Comparison of ENCODE assay signal across 26 mouse cellular contexts in genomic region chr11:82708934-82709333, GRCm38 (mm10). TPM values are rescaled to one million over a fixed set of nuclear protein-coding genes. Genes with fewer than 3 reads are reported as not detected.
DNase-seq lines count a peak whose midpoint lies in the region; ATAC-seq and TF ChIP-seq lines count a peak whose summit lies in the region.
"Had no signal": no experiment of that assay in that cellular context is flagged by ENCODE, and none has a peak within 500 bp of the region (broad histone marks: within the 10 kb centered on the region; RNA-seq: fewer than 3 reads in every experiment).

No protein-coding gene starts in this region.

- TF ChIP-seq POLR2A in MEL (IDR thresholded peaks at IDR 0.05; ENCODE audit: control insufficient read depth in 1 of 2, insufficient read depth in 1 of 2, low read depth in 1 of 2, low read length in 2 of 2, poor library complexity in 1 of 2): no peak

- H3K36me3 ChIP-seq in forebrain, embryonic 11.5 days (ENCODE audit: control insufficient read depth, insufficient read depth, low read length): no peaks in the 10 kb centered on the region
- H3K36me3 ChIP-seq in forebrain, embryonic 10.5 days (replicated peaks): no peaks in the 10 kb centered on the region
- H3K36me3 ChIP-seq in kidney, postnatal 0 days (ENCODE audit: insufficient read depth, low read length): no peaks in the 10 kb centered on the region
- H3K36me3 ChIP-seq in kidney, embryonic 15.5 days: no peaks in the 10 kb centered on the region
- H3K36me3 ChIP-seq in MEL (ENCODE audit: control insufficient read depth in 1 of 2, insufficient read depth in 2 of 2, low read length in 2 of 2): no peaks in the 10 kb centered on the region
- H3K36me3 ChIP-seq: embryonic facial prominence, embryonic 10.5 days; heart, embryonic 12.5 days; limb, embryonic 15.5 days; liver, embryonic 15.5 days; neural tube, embryonic 15.5 days had no signal

- H3K4me1 ChIP-seq in forebrain, embryonic 11.5 days (replicated peaks; ENCODE audit: control insufficient read depth, insufficient read depth, low read length): no peaks in the 10 kb centered on the region
- peaks cover 6% of the 10 kb centered on the region; the same call in 1 of the 2 replicates for H3K4me1 ChIP-seq in forebrain, embryonic 10.5 days
- no peaks in the 10 kb centered on the region for H3K4me1 ChIP-seq in kidney, postnatal 0 days (replicated peaks; ENCODE audit: insufficient read depth, low read length)
- no peaks in the 10 kb centered on the region for H3K4me1 ChIP-seq in kidney, embryonic 15.5 days
- 0 out of 4 replicates have a peak, but pooled peaks cover 0 to 3% of the 10 kb centered on the region in 2 experiments for H3K4me1 ChIP-seq in MEL (ENCODE audit: control insufficient read depth in 1 of 2, insufficient read depth in 2 of 2, low read length in 2 of 2)
- H3K4me1 ChIP-seq: embryonic facial prominence, embryonic 10.5 days; heart, embryonic 12.5 days; liver, embryonic 15.5 days had no signal

- intact Hi-C loops in left cerebral cortex, postnatal 10 days (cut with DNase I): no loop called here

- H3K4me2 ChIP-seq in forebrain, embryonic 11.5 days (ENCODE audit: low read depth, low read length, severe bottlenecking): no peak overlapping the region
- H3K4me2 ChIP-seq in kidney, postnatal 0 days (ENCODE audit: low read length): no peak overlapping the region
- no peak overlapping the region for H3K4me2 ChIP-seq in kidney, embryonic 15.5 days
- H3K4me2 ChIP-seq: heart, embryonic 12.5 days; limb, embryonic 15.5 days; liver, embryonic 15.5 days; neural tube, embryonic 15.5 days had no signal

- no peak overlapping the region for H3K9ac ChIP-seq in forebrain, embryonic 11.5 days (ENCODE audit: low read length)
- no peak overlapping the region for H3K9ac ChIP-seq in kidney, postnatal 0 days (ENCODE audit: low read depth, low read length)
- H3K9ac ChIP-seq in kidney, embryonic 15.5 days: no peak overlapping the region
- H3K9ac ChIP-seq in MEL (ENCODE audit: control insufficient read depth, low read depth, low read length, poor library complexity, severe bottlenecking): no peak overlapping the region
- H3K9ac ChIP-seq: heart, embryonic 12.5 days; limb, embryonic 15.5 days; liver, embryonic 15.5 days; neural tube, embryonic 15.5 days had no signal

- TF ChIP-seq CTCF in kidney, postnatal 0 days (IDR thresholded peaks at IDR 0.05; ENCODE audit: low read depth): peak; percentile 46; the same call in 1 of the 2 replicates
- peak in 2 of 3 experiments; percentile 34; a peak in 3 of 6 replicates for TF ChIP-seq CTCF in MEL (IDR thresholded peaks at IDR 0.05 in 2 of 3, conservative IDR thresholded peaks at IDR 0.05 in 1 of 3; ENCODE audit: control insufficient read depth in 1 of 3, insufficient read depth in 1 of 3, low read depth in 2 of 3, low read length in 3 of 3, poor library complexity in 1 of 3, severe bottlenecking in 1 of 3)

- no peaks in the 10 kb centered on the region for H3K79me2 ChIP-seq in MEL (ENCODE audit: control insufficient read depth, insufficient read depth, low read length, poor library complexity)

- no peak for TF ChIP-seq EP300 in MEL (IDR thresholded peaks at IDR 0.05; ENCODE audit: low read depth in 1 of 2, low read length in 2 of 2)

- TF ChIP-seq RAD21 in MEL (IDR thresholded peaks at IDR 0.05; ENCODE audit: low read depth, low read length): peak; percentile 23

- no peak for ATAC-seq in forebrain, embryonic 11.5 days (replicated peaks; ENCODE audit: low FRiP score)
- ATAC-seq in kidney, postnatal 0 days (replicated peaks; ENCODE audit: low FRiP score, low read depth): no peak
- ATAC-seq in kidney, embryonic 15.5 days (replicated peaks; ENCODE audit: low FRiP score): no peak
- ATAC-seq: lung, postnatal 0 days; midbrain, embryonic 16.5 days had no signal

- H3K27ac ChIP-seq in forebrain, embryonic 11.5 days (ENCODE audit: low read depth, low read length): no peak overlapping the region
- H3K27ac ChIP-seq in forebrain, embryonic 10.5 days: no peak overlapping the region
- no peak overlapping the region for H3K27ac ChIP-seq in kidney, postnatal 0 days
- no peak overlapping the region for H3K27ac ChIP-seq in kidney, embryonic 15.5 days
- no peak overlapping the region for H3K27ac ChIP-seq in MEL (ENCODE audit: control insufficient read depth, low read depth, low read length)
- H3K27ac ChIP-seq: embryonic facial prominence, embryonic 10.5 days; limb, embryonic 15.5 days; liver, embryonic 15.5 days; macrophage; neural tube, embryonic 15.5 days had no signal

- no peaks in the 10 kb centered on the region for H3K27me3 ChIP-seq in forebrain, embryonic 11.5 days (ENCODE audit: control insufficient read depth, insufficient read depth, low read length)
- no peaks in the 10 kb centered on the region for H3K27me3 ChIP-seq in forebrain, embryonic 10.5 days (ENCODE audit: poor library complexity, severe bottlenecking)
- no peaks in the 10 kb centered on the region for H3K27me3 ChIP-seq in kidney, postnatal 0 days (ENCODE audit: insufficient read depth, low read length)
- H3K27me3 ChIP-seq in kidney, embryonic 15.5 days: no peaks in the 10 kb centered on the region
- H3K27me3 ChIP-seq in MEL (ENCODE audit: control insufficient read depth in 1 of 2, insufficient read depth in 2 of 2, low read length in 2 of 2): 0 out of 4 replicates have a peak, but pooled peaks cover 0 to 1% of the 10 kb centered on the region in 2 experiments
- H3K27me3 ChIP-seq: liver, embryonic 15.5 days; neural tube, embryonic 15.5 days had no signal

- peak; percentile 29 for DNase-seq in forebrain, embryonic 11.5 days (ENCODE audit: low spot score)
- no peak for DNase-seq in forebrain, embryonic 10.5 days (ENCODE audit: extremely low spot score, low spot score)
- no peak for DNase-seq in kidney, postnatal 0 days (ENCODE audit: low spot score)
- DNase-seq in 416B (ENCODE audit: low read depth) (peak; percentile 24), MEL (ENCODE audit: low read depth, low spot score) (peak; percentile 11)
- DNase-seq in left cerebral cortex, postnatal 10 days (ENCODE audit: extremely low spot score in 1 of 2, low spot score in 2 of 2): no peak
- DNase-seq in thymus, postnatal 14 days: no peak
- DNase-seq: adrenal gland, postnatal 14 days; cerebellum, adult 11 months; gastrocnemius, postnatal 10 days; heart, adult 18-20 months; heart, postnatal 14 days; kidney, adult 2 months; kidney, postnatal 14 days; left cerebral cortex, postnatal 4 days; thymus, postnatal 25 days had no signal

- WGBS in forebrain, embryonic 11.5 days: 79% methylated on average over 4 of the region's 4 CpGs
- WGBS in forebrain, embryonic 10.5 days: 83% methylated on average over 4 of the region's 4 CpGs
- 71% methylated on average over 4 of the region's 4 CpGs for WGBS in kidney, postnatal 0 days
- 75% methylated on average over 4 of the region's 4 CpGs for WGBS in kidney, embryonic 15.5 days

- no peak overlapping the region for H3K4me3 ChIP-seq in forebrain, embryonic 11.5 days (ENCODE audit: low read depth, low read length)
- H3K4me3 ChIP-seq in forebrain, embryonic 10.5 days: no peak overlapping the region
- H3K4me3 ChIP-seq in kidney, postnatal 0 days (replicated peaks; ENCODE audit: low read depth, low read length): no peak overlapping the region
- no peak overlapping the region for H3K4me3 ChIP-seq in kidney, embryonic 15.5 days (replicated peaks)
- no peak overlapping the region for H3K4me3 ChIP-seq in MEL (ENCODE audit: control insufficient read depth in 1 of 2, insufficient read depth in 1 of 2, low read depth in 2 of 2, low read length in 2 of 2)
- H3K4me3 ChIP-seq: embryonic facial prominence, embryonic 10.5 days; heart, embryonic 12.5 days; limb, embryonic 15.5 days; liver, embryonic 15.5 days; neural tube, embryonic 15.5 days had no signal

- H3K9me3 ChIP-seq in forebrain, embryonic 11.5 days (ENCODE audit: control insufficient read depth, low read length): no peaks in the 10 kb centered on the region
- no peaks in the 10 kb centered on the region for H3K9me3 ChIP-seq in forebrain, embryonic 10.5 days
- H3K9me3 ChIP-seq in kidney, postnatal 0 days (replicated peaks; ENCODE audit: low read length): no peaks in the 10 kb centered on the region
- H3K9me3 ChIP-seq in kidney, embryonic 15.5 days (replicated peaks): no peaks in the 10 kb centered on the region
- no peaks in the 10 kb centered on the region for H3K9me3 ChIP-seq in MEL (replicated peaks; ENCODE audit: insufficient read depth, low read length)
- H3K9me3 ChIP-seq: embryonic facial prominence, embryonic 10.5 days; heart, embryonic 12.5 days; limb, embryonic 15.5 days; liver, embryonic 15.5 days; neural tube, embryonic 15.5 days had no signal

TF ChIP-seq in MEL, 35 proteins besides CTCF, POLR2A, EP300 and RAD21 (continues in another document):
- TF ChIP-seq MAX (IDR thresholded peaks at IDR 0.05; ENCODE audit: low read length) (no peak), GATA1 (IDR thresholded peaks at IDR 0.05; ENCODE audit: low read depth, low read length) (no peak), UBTF (IDR thresholded peaks at IDR 0.05; ENCODE audit: borderline replicate concordance, insufficient read depth, low read depth, low read length) (no peak), RCOR1 (IDR thresholded peaks at IDR 0.05; ENCODE audit: low read depth, low read length) (no peak), NELFE (IDR thresholded peaks at IDR 0.05; ENCODE audit: low read depth, low read length) (no peak), KAT2A (conservative IDR thresholded peaks at IDR 0.05; ENCODE audit: low read depth, low read length) (no peak), MYC (IDR thresholded peaks at IDR 0.05; ENCODE audit: low read depth, low read length) (no peak)

RNA-seq across cellular contexts. Expression of gene Cct6b, which starts 55.2 kb away (rescaled TPM):
- polyA plus RNA-seq in forebrain, embryonic 11.5 days (2014; fragmentation: Nextera tagmentation; extraction: Ambion mirVana): 0.33 and 0.60 TPM in 2 replicates
- polyA plus RNA-seq in forebrain, embryonic 10.5 days (2016; fragmentation: Nextera tagmentation; extraction: Ambion mirVana): 0.31 and 0.33 TPM in 2 replicates
- polyA plus RNA-seq in kidney, postnatal 0 days (2015; fragmentation: Nextera tagmentation; extraction: Ambion mirVana): 0.42 and 0.46 TPM in 2 replicates
- polyA plus RNA-seq in kidney, embryonic 15.5 days (2015; fragmentation: Nextera tagmentation; extraction: Ambion mirVana): 0.39 and 0.44 TPM in 2 replicates
- 0.31 and 0.33 TPM in 2 replicates for total RNA-seq in MEL (2012; rRNA removed)
- polyA plus RNA-seq in MEL (2012; ENCODE audit: insufficient read depth in 1 of 2, insufficient read length in 2 of 2, low read depth in 1 of 2, low replicate concordance in 2 of 2, missing spikeins in 1 of 2): under 1 TPM in 1 of 2 experiments, not detected in 1; 0.21 TPM
- total RNA-seq in left cerebral cortex, postnatal 10 days (2021): not detected
- polyA plus RNA-seq: small intestine, adult 2 months had no signal

RNA-seq across cellular contexts. Expression of gene Zfp830, which starts 55.2 kb away (rescaled TPM):
- polyA plus RNA-seq in forebrain, embryonic 11.5 days (2014; fragmentation: Nextera tagmentation; extraction: Ambion mirVana): 36.3 and 38.6 TPM in 2 replicates
- polyA plus RNA-seq in forebrain, embryonic 10.5 days (2016; fragmentation: Nextera tagmentation; extraction: Ambion mirVana): 36.9 and 38.7 TPM in 2 replicates
- 35.6 and 38.1 TPM in 2 replicates for polyA plus RNA-seq in kidney, postnatal 0 days (2015; fragmentation: Nextera tagmentation; extraction: Ambion mirVana)
- polyA plus RNA-seq in kidney, embryonic 15.5 days (2015; fragmentation: Nextera tagmentation; extraction: Ambion mirVana): 42.0 and 44.6 TPM in 2 replicates
- total RNA-seq in MEL (2012; rRNA removed): 40.7 and 51.4 TPM in 2 replicates
- 10 to 100 TPM in 1 of 2 experiments, not detected in 1; 43.4 TPM for polyA plus RNA-seq in MEL (2012; ENCODE audit: insufficient read depth in 1 of 2, insufficient read length in 2 of 2, low read depth in 1 of 2, low replicate concordance in 2 of 2, missing spikeins in 1 of 2)
- total RNA-seq in left cerebral cortex, postnatal 10 days (2021): 10 to 100 TPM; 14.3 to 15.4 TPM

Comparison
In these comparisons a context has a peak if more than half of its experiments do, and no peak if none do; other contexts are left out.
1. DNase-seq: peak in forebrain, embryonic 11.5 days (single experiment), 416B (single experiment) and MEL (single experiment); none in forebrain, embryonic 10.5 days (single experiment), kidney, postnatal 0 days (single experiment), left cerebral cortex, postnatal 10 days (0 of 2) and thymus, postnatal 14 days (single experiment).